Mouse (Mus musculus) left cerebral cortex, postnatal 10 days (tissue): ENCODE results near the gene Ssh3. TPM values are rescaled to one million over a fixed set of nuclear protein-coding genes. Genes with fewer than 3 reads are reported as not detected.

Source experiments
- DNase-seq, 2 experiments: peaks; one replicate each; pipeline ENCODE4 v3.0.0; 2021 to 2022; ENCODE audit warnings: low spot score in 2 of 2, mixed read lengths in 1 of 2; ENCODE audit errors: extremely low spot score in 1 of 2
- intact Hi-C: fragments of 180-260 bp; cut with DNase I; formaldehyde crosslinking; loops from one replicate; pipeline ENCODE4 v1.15.1; 2025
- total RNA-seq, 2 experiments: library from RNA; stranded (reverse); gene quantifications; 2 replicates each; pipeline ENCODE4 v1.2.3; 2021

The Ssh3 gene
- total RNA-seq, 2 experiments from 2014 or later = 49.5 to 55.1 TPM

GRCm38 (mm10) chr19:4222165-4222564, 46.8 kb downstream of the Ssh3 start:
- intact Hi-C loops = loop anchor here (10.0 kb wide), 3 partner anchors 117 to 277 kb away; partner anchors contain the start of gene Ndufv1
- DNase-seq = peak in 1 of 2 experiments; percentile 43

GRCm38 (mm10) chr19:4220957-4221743, 47.8 kb downstream of the Ssh3 start:
- intact Hi-C loops = loop anchor here (10.0 kb wide), 3 partner anchors 116 to 276 kb away; partner anchors contain the start of gene Ndufv1

GRCm38 (mm10) chr19:4220416-4220815, 48.6 kb downstream of the Ssh3 start:
- no peak for DNase-seq
- intact Hi-C loops = loop anchor here (10.0 kb wide), 3 partner anchors 116 to 276 kb away; partner anchors contain the start of gene Ndufv1

More at GRCm38 (mm10) chr19:4220957-4221743, 47.8 kb downstream of the Ssh3 start:
- no peak for DNase-seq

- intact Hi-C loops = loop anchor here (10.0 kb wide), 3 partner anchors 115 to 275 kb away; partner anchors contain the start of gene Ndufv1
- DNase-seq = no peak
Observed at GRCm38 (mm10) chr19:4219943-4220342, 49.0 kb downstream of the Ssh3 start.

- DNase-seq = no peak
- intact Hi-C loops = no loop called here
Observed at GRCm38 (mm10) chr19:4218784-4219183, 50.2 kb downstream of the Ssh3 start.

GRCm38 (mm10) chr19:4218293-4218692, 50.7 kb downstream of the Ssh3 start:
- intact Hi-C loops = no loop called here
- no peak for DNase-seq

- intact Hi-C loops = no loop called here
- DNase-seq = no peak
Observed at GRCm38 (mm10) chr19:4217855-4218254, 51.1 kb downstream of the Ssh3 start.

GRCm38 (mm10) chr19:4217140-4217539, 51.8 kb downstream of the Ssh3 start:
- DNase-seq = no peak
- intact Hi-C loops = no loop called here

- intact Hi-C loops = no loop called here
- peak in 1 of 2 experiments; percentile 59 for DNase-seq
Observed at GRCm38 (mm10) chr19:4216041-4216685, 52.8 kb downstream of the Ssh3 start.

- DNase-seq = no peak
- intact Hi-C loops = no loop called here
Observed at GRCm38 (mm10) chr19:4215451-4215840, 53.5 kb downstream of the Ssh3 start.

- no peak for DNase-seq
- intact Hi-C loops = no loop called here
Observed at GRCm38 (mm10) chr19:4214771-4215450, 54.1 kb downstream of the Ssh3 start.

GRCm38 (mm10) chr19:4214071-4214770, 54.8 kb downstream of the Ssh3 start, which contains the start of the genes Clcf1 and AC109138.7:
TSS of gene Clcf1 (plus strand) at chr19:4214238.
TSS of gene AC109138.7 (plus strand) at chr19:4214357.
- DNase-seq = peak in 1 of 2 experiments; percentile 61
- intact Hi-C loops = no loop called here

GRCm38 (mm10) chr19:4213524-4213974, 55.4 kb downstream of the Ssh3 start:
- intact Hi-C loops = no loop called here
- DNase-seq = no peak

- DNase-seq = no peak
- intact Hi-C loops = no loop called here
Observed at GRCm38 (mm10) chr19:4211891-4212588, 56.9 kb downstream of the Ssh3 start.
